Mouse (Mus musculus) C2C12 (cell line): ENCODE data around the gene Itgb3. TPM values are rescaled to one million over a fixed set of nuclear protein-coding genes. Genes with fewer than 3 reads are reported as not detected.
A peak's percentile ranks its signal among the peaks of the same experiment; 100 is the strongest.

Experiments used
- H3K27me3 ChIP-seq: one replicate; pipeline ENCODE4 v1.6.1; 2011; ENCODE audit not compliant: control insufficient read depth, insufficient read depth, insufficient read length
- H3K36me3 ChIP-seq: one replicate; pipeline ENCODE4 v1.6.1; 2011; ENCODE audit not compliant: control insufficient read depth, insufficient read depth
- H3K4me3 ChIP-seq: one replicate; pipeline ENCODE4 v1.5.1; 2011; ENCODE audit warnings: mild to moderate bottlenecking, control low read depth; ENCODE audit not compliant: poor library complexity, insufficient read depth, severe bottlenecking
- H3K79me2 ChIP-seq: one replicate; pipeline ENCODE4 v1.6.1; 2011; ENCODE audit not compliant: control insufficient read depth, insufficient read depth
- H3K79me3 ChIP-seq: one replicate; pipeline ENCODE4 v1.6.1; 2011; ENCODE audit warnings: low read depth, control low read depth
- H3ac ChIP-seq: one replicate; pipeline ENCODE3; 2011; ENCODE audit warnings: low read depth; ENCODE audit not compliant: control insufficient read depth, insufficient read length
- CEBPB ChIP-seq: IDR thresholded peaks from one replicate; pipeline ENCODE4 v1.6.1; 2011; ENCODE audit warnings: low read depth, mild to moderate bottlenecking, control low read depth, moderate library complexity
- CTCF ChIP-seq: IDR thresholded peaks from one replicate; pipeline ENCODE4 v1.5.1; 2011; ENCODE audit not compliant: control insufficient read depth, insufficient read depth, insufficient read length
- FOSL1 ChIP-seq: IDR thresholded peaks from one replicate; pipeline ENCODE4 v1.8.0; 2011; ENCODE audit warnings: mild to moderate bottlenecking, low read length; ENCODE audit not compliant: poor library complexity, insufficient read depth, severe bottlenecking
- MAX ChIP-seq: IDR thresholded peaks from one replicate; pipeline ENCODE4 v1.6.1; 2011; ENCODE audit warnings: mild to moderate bottlenecking, control low read depth
- MYOD1 ChIP-seq: IDR thresholded peaks from one replicate; pipeline ENCODE4 v1.6.1; 2011; ENCODE audit warnings: low read depth; ENCODE audit not compliant: control insufficient read depth, insufficient read length
- MYOG ChIP-seq: IDR thresholded peaks from one replicate; pipeline ENCODE4 v1.6.1; 2011; ENCODE audit not compliant: control insufficient read depth, insufficient read length; ENCODE audit errors: extremely low read depth
- USF1 ChIP-seq: IDR thresholded peaks from one replicate; pipeline ENCODE4 v1.6.1; 2011; ENCODE audit warnings: low read depth, mild to moderate bottlenecking, control low read depth, moderate library complexity
- polyA plus RNA-seq: library from polyadenylated mRNA; unstranded; fragments of >200 nt; fragmentation: generic; extraction: Trizol; gene quantifications from one replicate; pipeline ENCODE4 v1.2.1, GENCODE M21; 2012; ENCODE audit warnings: missing spikeins

The Itgb3 gene
- polyA plus RNA-seq, 1 experiment = 15.0 TPM

- H3K4me3 ChIP-seq = no peak overlapping the region
- H3K36me3 ChIP-seq = no peaks in the 10 kb centered on the region
- no peaks in the 10 kb centered on the region for H3K27me3 ChIP-seq
- no peak for TF ChIP-seq CEBPB
- no peak for TF ChIP-seq MYOD1
- TF ChIP-seq MAX = no peak
- TF ChIP-seq FOSL1 = no peak
- no peak for TF ChIP-seq USF1
- no peak for TF ChIP-seq CTCF
- TF ChIP-seq MYOG = no peak
- no peak overlapping the region for H3ac ChIP-seq
- peaks cover 5% of the 10 kb centered on the region for H3K79me3 ChIP-seq
- peaks cover 21% of the 10 kb centered on the region for H3K79me2 ChIP-seq
Measured at GRCm38 (mm10) chr11:104619084-104620022, 11.6 kb downstream of the Itgb3 start.

GRCm38 (mm10) chr11:104622040-104622962 is 14.5 kb downstream of the Itgb3 start:
- Histone ChIP-seq H3ac (no peak overlapping the region), H3K27me3 (no peaks in the 10 kb centered on the region), H3K36me3 (no peaks in the 10 kb centered on the region), H3K4me3 (no peak overlapping the region), H3K79me2 (peaks cover 21% of the 10 kb centered on the region), H3K79me3 (peaks cover 5% of the 10 kb centered on the region)
- TF ChIP-seq FOSL1 = peak; percentile 27
- no peak for TF ChIP-seq USF1
- TF ChIP-seq MYOD1 = no peak
- peak; percentile 20 for TF ChIP-seq CEBPB
- TF ChIP-seq MYOG = no peak
- peak; percentile 20 for TF ChIP-seq MAX
- TF ChIP-seq CTCF = no peak

GRCm38 (mm10) chr11:104624791-104625391 is 17.1 kb downstream of the Itgb3 start:
- TF ChIP-seq USF1 (no peak), MYOD1 (peak; percentile 78), MAX (no peak), MYOG (no peak), CTCF (no peak), FOSL1 (peak; percentile 79)
- Histone ChIP-seq H3K79me3 (peaks cover 5% of the 10 kb centered on the region), H3K27me3 (no peaks in the 10 kb centered on the region), H3K4me3 (no peak overlapping the region), H3K36me3 (no peaks in the 10 kb centered on the region), H3K79me2 (peaks cover 31% of the 10 kb centered on the region), H3ac (peak overlapping the region; percentile 47)

GRCm38 (mm10) chr11:104625453-104626402 is 17.9 kb downstream of the Itgb3 start:
- Histone ChIP-seq H3ac (no peak overlapping the region), H3K4me3 (no peak overlapping the region), H3K79me2 (peaks cover 24% of the 10 kb centered on the region), H3K79me3 (no peaks in the 10 kb centered on the region), H3K36me3 (no peaks in the 10 kb centered on the region), H3K27me3 (no peaks in the 10 kb centered on the region)
- TF ChIP-seq CEBPB = no peak
- TF ChIP-seq FOSL1 = no peak
- peak; percentile 37 for TF ChIP-seq USF1
- no peak for TF ChIP-seq CTCF
- TF ChIP-seq MAX = peak; percentile 17
